Mouse (Mus musculus) neural tube, embryonic 15.5 days (tissue): ENCODE measurements at regions not wholly inside any gene's neighbourhood (a gene's known extent, or its start where the extent isn't known, plus 50 kb on each side); places are given as distances from the start of the nearest gene placed in this dataset.
"Not testable (repeated sequence)": the region's sequence is repeated elsewhere in the genome, so short reads cannot be mapped to it uniquely, and the experiment has no call there.

ENCODE experiments used
- ATAC-seq: fragments of 200-750 bp; cut with Nextera tagmentation; 2 replicates; pipeline ENCODE4 v1.8.0; 2017; ENCODE audit warnings: mild to moderate bottlenecking, moderate TSS enrichment, moderate library complexity; ENCODE audit not compliant: low FRiP score
- H3K27ac ChIP-seq: fragments of 300-500 bp; sonication (generic); replicated peaks from 2 replicates; pipeline ENCODE4 v1.5.1; 2015; ENCODE audit warnings: mild to moderate bottlenecking, inconsistent platforms
- H3K27me3 ChIP-seq: fragments of 300-500 bp; sonication (generic); replicated peaks from 2 replicates; pipeline ENCODE4 v1.6.1; 2015; ENCODE audit warnings: inconsistent platforms
- H3K36me3 ChIP-seq: fragments of 300-500 bp; sonication (generic); 2 replicates; pipeline ENCODE4 v1.6.1; 2015; ENCODE audit warnings: inconsistent platforms
- H3K4me1 ChIP-seq: fragments of 300-500 bp; sonication (generic); 2 replicates; pipeline ENCODE4 v1.6.1; 2015; ENCODE audit warnings: inconsistent platforms
- H3K4me2 ChIP-seq: fragments of 300-500 bp; sonication (generic); 2 replicates; pipeline ENCODE4 v1.6.1; 2015; ENCODE audit warnings: inconsistent platforms, mild to moderate bottlenecking, moderate library complexity
- H3K4me3 ChIP-seq: fragments of 300-500 bp; sonication (generic); replicated peaks from 2 replicates; pipeline ENCODE4 v1.5.1; 2015; ENCODE audit warnings: mild to moderate bottlenecking, inconsistent platforms
- H3K9ac ChIP-seq: fragments of 300-500 bp; sonication (generic); replicated peaks from 2 replicates; pipeline ENCODE4 v1.6.1; 2015; ENCODE audit warnings: mild to moderate bottlenecking, inconsistent platforms
- H3K9me3 ChIP-seq: fragments of 300-500 bp; sonication (generic); replicated peaks from 2 replicates; pipeline ENCODE4 v1.6.1; 2016; ENCODE audit warnings: inconsistent platforms
- WGBS: fragments of 180-500 bp; shearing (Covaris S2); methylation state at CpG from one replicate; pipeline ENCODE4 v1.1.7; 2015; ENCODE audit warnings: mixed read lengths; 5-methylcytosine and 5-hydroxymethylcytosine counted together

DNA sequence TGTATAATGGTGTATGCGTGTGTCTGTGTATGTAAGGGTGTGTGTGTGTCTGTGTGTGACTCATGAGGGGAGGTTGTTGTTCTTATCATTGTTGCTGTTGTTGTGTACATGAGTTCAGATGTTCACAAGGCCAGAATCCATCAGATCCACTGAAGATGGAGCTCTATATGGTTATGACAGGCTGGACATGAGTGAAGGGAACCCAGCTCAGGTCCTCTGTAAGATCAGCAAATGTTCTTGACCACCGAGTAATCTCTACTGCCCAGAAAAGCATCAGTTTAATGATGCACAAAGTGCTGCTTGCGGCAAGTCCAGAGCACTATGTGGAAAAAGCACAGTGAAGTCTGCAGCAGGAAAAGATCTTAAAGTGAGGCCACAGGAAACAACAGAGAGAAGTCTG, 77.5 kb downstream of the Gm15319 start:
- not testable (repeated sequence) for H3K36me3 ChIP-seq, H3K27ac ChIP-seq, H3K9ac ChIP-seq, H3K4me3 ChIP-seq, ATAC-seq, H3K9me3 ChIP-seq, H3K4me2 ChIP-seq, H3K4me1 ChIP-seq, H3K27me3 ChIP-seq
- 89% methylated on average over 2 of the region's 3 CpGs for WGBS

DNA sequence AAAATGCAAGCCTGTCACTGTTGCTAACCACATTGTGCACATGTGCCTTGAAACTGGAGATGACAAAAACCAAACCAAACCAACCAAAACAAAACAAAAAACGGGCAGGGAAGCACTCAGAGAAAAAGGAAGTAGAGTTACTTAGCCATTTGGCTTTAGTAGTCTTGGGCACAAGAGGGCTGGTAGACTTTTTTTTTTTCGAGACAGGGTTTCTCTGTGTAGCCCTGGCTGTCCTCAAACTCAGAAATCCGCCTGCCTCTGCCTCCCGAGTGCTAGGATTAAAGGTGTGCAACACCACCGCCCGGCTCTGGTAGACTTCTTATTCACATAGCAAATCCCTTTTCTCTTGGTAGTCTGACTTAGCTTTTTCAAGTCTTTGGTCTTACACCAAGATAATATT, 78.2 kb downstream of the Gm15319 start:
- H3K4me3 ChIP-seq, H3K27me3 ChIP-seq, H3K9ac ChIP-seq, ATAC-seq, H3K4me1 ChIP-seq, H3K27ac ChIP-seq, H3K36me3 ChIP-seq, H3K4me2 ChIP-seq, H3K9me3 ChIP-seq: not testable (repeated sequence)
- WGBS: 88% methylated on average over 6 of the region's 6 CpGs

DNA sequence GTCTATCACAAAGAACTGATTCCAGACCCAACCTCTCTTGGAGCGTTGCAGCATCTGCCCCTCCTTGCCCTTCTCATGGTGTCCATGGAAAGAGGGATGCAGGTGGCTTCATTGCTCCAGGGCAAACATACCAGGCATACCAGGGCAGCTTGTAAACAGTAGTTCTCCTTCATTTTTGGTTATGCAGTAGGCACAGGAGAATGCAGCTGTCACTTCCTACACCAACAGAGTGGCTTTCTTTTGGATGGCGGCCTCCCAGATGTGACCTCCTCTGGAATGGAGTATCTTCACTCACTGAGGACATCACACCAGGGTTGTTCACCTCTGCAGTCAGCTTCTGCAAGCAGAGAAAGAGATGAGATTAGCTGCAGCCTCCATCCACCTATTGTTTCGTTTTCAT, 79.9 kb downstream of the Gm15319 start:
- not testable (repeated sequence) for H3K4me1 ChIP-seq, H3K4me2 ChIP-seq, H3K4me3 ChIP-seq, H3K27ac ChIP-seq, H3K36me3 ChIP-seq, H3K9ac ChIP-seq, ATAC-seq, H3K9me3 ChIP-seq, H3K27me3 ChIP-seq
- WGBS: 100% methylated on average over 1 of the region's 3 CpGs

DNA sequence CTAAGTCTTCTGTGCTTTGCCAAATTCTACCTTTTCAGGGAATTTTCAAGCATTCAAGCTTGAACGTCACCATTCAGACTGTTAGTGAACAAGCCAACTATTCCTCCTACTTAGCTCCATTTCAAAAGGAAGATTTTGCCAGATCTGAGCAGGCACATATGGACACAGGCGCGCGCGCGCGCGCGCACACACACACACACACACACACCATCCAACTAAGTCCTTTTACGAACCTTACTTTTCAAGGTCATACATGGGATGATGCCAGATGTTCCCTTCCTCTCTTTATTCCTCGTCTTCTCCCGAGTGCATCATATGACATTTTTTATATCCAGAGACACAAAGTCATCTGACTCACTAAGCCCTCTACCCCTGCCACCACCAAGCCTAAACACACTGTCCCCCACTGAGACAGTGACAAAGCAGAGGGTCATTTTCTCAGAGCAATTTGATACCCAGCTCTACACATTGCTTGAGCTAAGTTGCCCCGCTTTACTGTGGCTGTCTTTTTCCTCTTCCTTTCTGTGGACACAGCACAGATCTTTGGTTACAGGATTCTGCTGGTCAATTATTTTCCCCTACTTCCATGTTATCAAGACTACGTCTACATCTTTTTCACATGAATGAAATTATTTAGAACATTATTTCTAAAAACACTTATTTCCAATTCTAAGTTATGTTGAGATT, 81.7 kb downstream of the Gm15319 start:
- not testable (repeated sequence) for H3K4me1 ChIP-seq, ATAC-seq, H3K27me3 ChIP-seq, H3K4me3 ChIP-seq, H3K4me2 ChIP-seq, H3K9ac ChIP-seq, H3K27ac ChIP-seq, H3K9me3 ChIP-seq, H3K36me3 ChIP-seq
- 93% methylated on average over 14 of the region's 14 CpGs for WGBS

DNA sequence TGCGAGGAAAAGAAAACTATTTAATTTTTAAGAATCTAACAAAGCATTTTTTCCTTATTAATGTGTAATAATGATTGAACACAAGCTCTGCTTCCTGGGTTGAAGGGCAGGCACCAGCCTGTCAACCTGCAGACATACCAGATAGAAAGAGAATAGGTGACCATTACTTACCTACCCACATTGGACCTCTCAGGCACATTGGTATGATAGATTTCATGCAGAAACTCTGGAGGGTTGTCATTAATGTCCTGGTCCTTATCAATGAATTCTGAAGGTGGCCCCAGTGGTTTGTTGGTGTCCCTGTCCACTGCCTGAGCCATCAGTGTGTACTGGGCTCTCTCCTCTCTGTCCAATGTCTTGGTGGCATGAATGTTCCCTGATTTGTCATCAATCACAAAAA, 85.3 kb downstream of the Gm15319 start:
- not testable (repeated sequence) for ATAC-seq, H3K4me1 ChIP-seq, H3K9ac ChIP-seq, H3K27ac ChIP-seq, H3K9me3 ChIP-seq, H3K27me3 ChIP-seq, H3K4me3 ChIP-seq, H3K36me3 ChIP-seq, H3K4me2 ChIP-seq
- WGBS: 92% methylated on average over 1 of the region's 1 CpGs

GRCm38 (mm10) chr8:20276661-20277060, 86.3 kb downstream of the Gm15319 start:
- not testable (repeated sequence) for H3K4me1 ChIP-seq, H3K27me3 ChIP-seq, H3K4me3 ChIP-seq, H3K9ac ChIP-seq, H3K27ac ChIP-seq, H3K4me2 ChIP-seq, H3K9me3 ChIP-seq, ATAC-seq, H3K36me3 ChIP-seq
- 89% methylated on average over 1 of the region's 1 CpGs for WGBS

DNA sequence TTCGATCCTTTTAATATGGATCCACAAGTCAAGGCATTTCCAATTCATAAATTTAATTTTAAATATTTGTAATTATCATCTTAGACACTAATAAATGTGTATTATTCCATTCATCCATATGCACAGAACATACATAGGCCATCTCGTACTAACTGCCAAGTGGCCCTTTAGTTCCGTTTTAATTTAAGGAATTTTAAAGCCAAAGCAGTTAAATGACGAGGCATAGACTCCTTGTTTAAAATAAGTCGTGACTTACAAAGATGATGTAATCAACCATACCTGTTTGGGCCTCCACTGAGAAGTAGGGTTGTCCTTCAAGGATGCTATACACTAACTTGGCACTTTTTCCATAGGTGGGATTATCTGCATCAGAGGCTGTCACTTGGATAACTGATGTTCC, 89.2 kb downstream of the Gm15319 start:
- WGBS: 87% methylated on average over 4 of the region's 5 CpGs

DNA sequence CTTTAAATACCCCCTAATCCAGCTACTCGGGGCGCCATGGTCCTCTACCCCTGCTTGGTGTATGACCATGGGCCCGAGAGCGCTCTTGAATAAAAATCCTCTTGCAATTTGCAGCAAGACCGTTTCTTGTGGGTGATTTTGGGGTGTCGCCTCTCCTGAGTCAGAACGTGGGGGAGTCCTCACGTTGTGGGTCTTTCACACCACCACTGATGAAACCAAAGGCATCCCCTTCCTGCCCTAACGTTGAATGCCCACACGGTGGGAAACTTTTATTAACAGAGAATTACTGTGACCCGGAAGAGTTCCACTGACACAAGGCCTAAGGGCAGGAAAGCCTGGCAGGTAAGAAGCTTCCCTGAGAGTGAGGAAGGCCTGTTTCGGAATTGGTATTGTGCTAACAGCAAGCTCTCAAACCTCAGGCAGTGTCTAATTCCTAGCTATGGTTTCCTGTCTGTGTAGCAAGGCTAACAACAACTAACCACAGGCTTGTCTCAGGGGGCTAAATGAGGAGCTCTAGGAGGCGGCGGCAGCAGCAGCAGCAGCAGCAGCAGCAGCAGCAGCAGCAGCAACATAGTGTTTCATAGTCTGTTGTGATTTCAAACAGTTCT, 95.4 kb downstream of the Gm15319 start:
- not testable (repeated sequence) for ATAC-seq, H3K4me2 ChIP-seq, H3K27me3 ChIP-seq, H3K9ac ChIP-seq, H3K4me1 ChIP-seq, H3K4me3 ChIP-seq, H3K36me3 ChIP-seq, H3K27ac ChIP-seq, H3K9me3 ChIP-seq
- WGBS: 88% methylated on average over 14 of the region's 14 CpGs

More for the DNA sequence above, 89.2 kb downstream of the Gm15319 start:
- not testable (repeated sequence) for H3K4me1 ChIP-seq, H3K9ac ChIP-seq, H3K4me3 ChIP-seq, H3K27ac ChIP-seq, H3K36me3 ChIP-seq, H3K27me3 ChIP-seq, H3K4me2 ChIP-seq, H3K9me3 ChIP-seq, ATAC-seq

- not testable (repeated sequence) for H3K4me3 ChIP-seq, H3K4me1 ChIP-seq, H3K36me3 ChIP-seq, H3K4me2 ChIP-seq, H3K9me3 ChIP-seq, ATAC-seq, H3K27me3 ChIP-seq, H3K27ac ChIP-seq, H3K9ac ChIP-seq
- 89% methylated on average over 3 of the region's 3 CpGs for WGBS
Observed at GRCm38 (mm10) chr8:20266776-20267175, 96.2 kb downstream of the Gm15319 start.

- not testable (repeated sequence) for H3K9me3 ChIP-seq, H3K4me2 ChIP-seq, H3K27me3 ChIP-seq, H3K36me3 ChIP-seq, H3K27ac ChIP-seq, H3K4me1 ChIP-seq, H3K4me3 ChIP-seq, ATAC-seq, H3K9ac ChIP-seq
- 66% methylated on average over 1 of the region's 1 CpGs for WGBS
Observed at GRCm38 (mm10) chr8:20264612-20265011, 98.4 kb downstream of the Gm15319 start.

DNA sequence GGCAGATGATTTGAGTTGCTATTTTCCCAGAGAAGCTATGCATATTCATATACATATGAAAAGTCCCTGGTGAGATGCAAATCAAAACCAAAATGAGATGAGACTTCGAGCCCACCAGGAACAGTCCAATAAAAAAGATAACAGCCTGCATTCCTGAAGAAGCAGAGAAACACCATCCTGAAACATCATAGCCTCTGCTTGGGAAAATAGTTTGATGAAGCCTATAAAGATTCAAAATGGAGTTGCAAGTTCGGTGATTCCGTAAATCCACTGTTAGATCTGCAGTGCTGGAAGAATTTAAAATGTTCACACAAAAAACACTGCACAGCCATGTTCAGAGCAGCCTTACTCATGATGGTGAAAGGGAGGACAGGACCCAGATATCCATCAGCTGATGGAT, 98.9 kb downstream of the Gm15319 start:
- H3K9ac ChIP-seq, ATAC-seq, H3K27ac ChIP-seq, H3K4me2 ChIP-seq, H3K27me3 ChIP-seq, H3K9me3 ChIP-seq, H3K4me1 ChIP-seq, H3K4me3 ChIP-seq, H3K36me3 ChIP-seq: not testable (repeated sequence)
- WGBS: 88% methylated on average over 3 of the region's 3 CpGs

- H3K27ac ChIP-seq, H3K4me3 ChIP-seq, H3K36me3 ChIP-seq, H3K27me3 ChIP-seq, ATAC-seq, H3K4me2 ChIP-seq, H3K9me3 ChIP-seq, H3K9ac ChIP-seq, H3K4me1 ChIP-seq: not testable (repeated sequence)
- 86% methylated on average over 6 of the region's 7 CpGs for WGBS
Observed at GRCm38 (mm10) chr8:20262847-20263570, 100.0 kb downstream of the Gm15319 start.
